Mouse (Mus musculus) heart, embryonic 11.5 days (tissue): ENCODE results near the gene Wapl. TPM values are rescaled to one million over a fixed set of nuclear protein-coding genes. Genes with fewer than 3 reads are reported as not detected.

Experiments
- ATAC-seq: fragments of 200-750 bp; cut with Nextera tagmentation; replicated peaks from 2 replicates; pipeline ENCODE4 v1.8.0; 2017; ENCODE audit warnings: moderate library complexity; ENCODE audit not compliant: insufficient number of reproducible peaks, low FRiP score, low TSS enrichment
- H3K27ac ChIP-seq: fragments of 300-500 bp; sonication (generic); 2 replicates; pipeline ENCODE4 v1.5.1; 2014; ENCODE audit warnings: mild to moderate bottlenecking, low read depth, low read length
- H3K27me3 ChIP-seq: fragments of 300-500 bp; sonication (generic); 2 replicates; pipeline ENCODE4 v1.6.1; 2014; ENCODE audit warnings: mild to moderate bottlenecking, low read length, mixed read lengths; ENCODE audit not compliant: control insufficient read depth, insufficient read depth
- H3K36me3 ChIP-seq: fragments of 300-500 bp; sonication (generic); 2 replicates; pipeline ENCODE4 v1.6.1; 2014; ENCODE audit warnings: mild to moderate bottlenecking, low read length, moderate library complexity, mixed read lengths; ENCODE audit not compliant: control insufficient read depth, insufficient read depth
- H3K4me1 ChIP-seq: fragments of 300-500 bp; sonication (generic); 2 replicates; pipeline ENCODE4 v1.6.1; 2014; ENCODE audit warnings: low read length; ENCODE audit not compliant: control insufficient read depth, insufficient read depth
- H3K4me2 ChIP-seq: fragments of 300-500 bp; sonication (generic); 2 replicates; pipeline ENCODE4 v1.6.1; 2014; ENCODE audit warnings: mild to moderate bottlenecking, moderate library complexity
- H3K4me3 ChIP-seq: fragments of 300-500 bp; sonication (generic); 2 replicates; pipeline ENCODE4 v1.5.1; 2014; ENCODE audit warnings: low read depth, low read length
- H3K9ac ChIP-seq: fragments of 300-500 bp; sonication (generic); 2 replicates; pipeline ENCODE4 v1.6.1; 2014; ENCODE audit warnings: mild to moderate bottlenecking, low read depth, low read length, moderate library complexity
- H3K9me3 ChIP-seq: fragments of 300-500 bp; sonication (generic); replicated peaks from 2 replicates; pipeline ENCODE4 v1.6.1; 2016; ENCODE audit warnings: low read length; ENCODE audit not compliant: control insufficient read depth
- WGBS: fragments of 180-500 bp; shearing (Covaris S2); extraction: QIAGEN DNeasy Blood & Tissue Kit; methylation state at CpG from one replicate; pipeline ENCODE4 v1.1.7; 2014; ENCODE audit not compliant: insufficient replicate concordance; 5-methylcytosine and 5-hydroxymethylcytosine counted together
- polyA plus RNA-seq: library from polyadenylated mRNA; unstranded; fragments of >200 nt; fragmentation: Nextera tagmentation; extraction: Ambion mirVana; gene quantifications from 2 replicates; pipeline ENCODE4 v1.2.1, GENCODE M21; 2014

Wapl gene
- polyA plus RNA-seq, 1 experiment from 2014 or later = 23.7 TPM

DNA sequence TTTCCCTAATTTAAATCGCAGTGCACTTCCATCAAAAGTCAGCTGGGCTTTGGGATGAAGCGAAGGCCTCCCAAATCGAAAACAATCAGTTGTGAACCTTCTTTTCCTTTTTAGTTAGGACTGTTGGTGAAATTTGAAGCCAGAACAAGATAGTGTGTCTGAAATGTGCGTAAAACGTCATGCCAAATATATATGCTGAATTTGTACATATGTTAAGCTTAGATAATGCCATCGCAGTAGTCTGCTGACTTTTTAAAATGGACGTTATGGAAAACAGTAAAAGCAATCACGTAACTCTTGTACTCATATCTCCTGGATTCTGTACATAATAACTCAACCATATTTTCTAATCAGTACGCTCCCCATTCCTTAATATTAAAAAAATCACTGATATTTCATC, 1.2 kb downstream of the Wapl start:
- 22% methylated on average over 9 of the region's 9 CpGs for WGBS
- peaks cover 7% of the 10 kb centered on the region; the same call in 1 of the 2 replicates for H3K4me1 ChIP-seq
- ATAC-seq = no peak
- H3K9ac ChIP-seq = peak overlapping the region; percentile 98
- peak overlapping the region; percentile 99 for H3K4me3 ChIP-seq
- no peaks in the 10 kb centered on the region for H3K36me3 ChIP-seq
- H3K4me2 ChIP-seq = peak overlapping the region; percentile 94
- H3K9me3 ChIP-seq = no peaks in the 10 kb centered on the region
- H3K27ac ChIP-seq = peak overlapping the region; percentile 94
- no peaks in the 10 kb centered on the region for H3K27me3 ChIP-seq

DNA sequence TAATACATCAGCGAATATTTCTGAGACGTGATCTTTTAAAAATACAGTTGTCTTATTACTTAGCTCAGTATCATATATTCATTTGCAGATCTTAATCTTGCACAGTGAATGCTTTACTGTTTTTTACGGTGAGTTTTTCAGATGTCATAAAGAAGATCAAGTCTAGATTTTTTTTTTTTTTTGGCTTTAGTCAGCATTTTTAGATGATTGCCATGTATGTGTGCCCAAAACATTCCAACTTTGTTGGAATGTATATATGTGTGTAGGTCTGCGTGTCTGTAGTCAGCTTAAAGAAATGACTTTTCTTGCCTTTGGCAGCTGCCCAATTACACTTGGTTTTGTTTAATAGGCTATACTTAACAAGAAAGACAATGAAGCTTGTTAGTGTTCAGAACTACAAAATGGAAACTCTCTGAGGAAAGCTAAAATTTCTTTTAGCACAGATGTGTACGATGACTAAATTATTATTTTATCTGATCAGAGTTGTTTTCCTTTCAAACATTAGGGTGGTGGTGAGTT, 1.7 kb downstream of the Wapl start:
- WGBS = 70% methylated on average over 5 of the region's 5 CpGs
- H3K4me1 ChIP-seq = peaks cover 7% of the 10 kb centered on the region; the same call in 1 of the 2 replicates
- H3K4me2 ChIP-seq = peak overlapping the region; percentile 94
- no peaks in the 10 kb centered on the region for H3K27me3 ChIP-seq
- no peaks in the 10 kb centered on the region for H3K36me3 ChIP-seq
- no peaks in the 10 kb centered on the region for H3K9me3 ChIP-seq
- no peak overlapping the region for H3K27ac ChIP-seq
- H3K9ac ChIP-seq = no peak overlapping the region
- H3K4me3 ChIP-seq = peak overlapping the region; percentile 99; the same call in 1 of the 2 replicates
- no peak for ATAC-seq

DNA sequence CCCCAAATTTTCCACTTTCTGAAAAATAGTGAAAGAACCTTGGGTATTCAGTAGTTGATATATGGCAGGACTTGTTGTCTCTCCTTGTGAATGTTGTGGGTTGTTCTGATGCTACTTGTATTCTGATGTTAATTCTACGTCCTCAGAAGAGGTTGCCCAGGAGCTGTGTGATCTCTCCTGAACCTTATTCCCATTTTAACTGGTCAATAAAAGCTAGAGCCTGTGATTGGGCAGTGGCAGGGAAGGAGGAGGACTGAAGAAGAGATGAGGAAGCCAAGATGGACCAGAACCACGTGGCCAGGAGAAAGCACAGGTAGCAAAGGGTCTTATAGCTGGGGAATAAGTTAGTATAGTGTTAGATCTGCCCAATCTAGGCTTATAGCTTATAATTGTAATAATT, 7.1 kb downstream of the Wapl start:
- WGBS = 80% methylated on average over 2 of the region's 2 CpGs
- Histone ChIP-seq H3K27ac (no peak overlapping the region), H3K36me3 (0 out of 2 replicates have a peak, but pooled peaks cover 2% of the 10 kb centered on the region)

DNA sequence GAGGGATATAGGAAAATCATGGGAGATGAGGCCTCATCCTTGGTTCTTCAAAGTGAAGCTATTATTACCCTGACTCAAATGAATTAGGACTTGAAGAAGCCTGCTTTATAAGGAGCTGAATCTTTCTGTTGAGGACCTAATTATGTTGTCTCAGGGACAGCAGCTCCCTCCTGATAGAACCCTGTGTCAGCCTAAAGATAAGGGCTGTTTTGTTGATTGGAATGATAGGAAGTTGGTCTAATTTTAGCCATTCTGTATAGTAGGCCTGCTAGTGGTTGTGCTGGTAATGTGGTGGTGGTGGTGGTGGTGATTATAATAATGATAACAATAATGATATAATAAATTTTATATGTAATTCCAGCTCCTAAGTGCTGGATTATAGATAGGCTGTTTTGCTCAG, 11.3 kb downstream of the Wapl start:
- Histone ChIP-seq H3K9me3 (no peaks in the 10 kb centered on the region), H3K27ac (no peak overlapping the region), H3K36me3 (peaks cover 2% of the 10 kb centered on the region; the same call in 1 of the 2 replicates), H3K27me3 (no peaks in the 10 kb centered on the region), H3K4me3 (no peak overlapping the region), H3K4me1 (peaks cover 4% of the 10 kb centered on the region; the same call in 1 of the 2 replicates), H3K9ac (no peak overlapping the region), H3K4me2 (no peak overlapping the region)
- ATAC-seq = no peak

More for the DNA sequence above, 7.1 kb downstream of the Wapl start:
- H3K4me3 ChIP-seq = no peak overlapping the region
- H3K4me1 ChIP-seq = peaks cover 4% of the 10 kb centered on the region; the same call in 1 of the 2 replicates
- no peak for ATAC-seq
- H3K4me2 ChIP-seq = no peak overlapping the region
- H3K9ac ChIP-seq = no peak overlapping the region
- no peaks in the 10 kb centered on the region for H3K9me3 ChIP-seq
- H3K27me3 ChIP-seq = no peaks in the 10 kb centered on the region

DNA sequence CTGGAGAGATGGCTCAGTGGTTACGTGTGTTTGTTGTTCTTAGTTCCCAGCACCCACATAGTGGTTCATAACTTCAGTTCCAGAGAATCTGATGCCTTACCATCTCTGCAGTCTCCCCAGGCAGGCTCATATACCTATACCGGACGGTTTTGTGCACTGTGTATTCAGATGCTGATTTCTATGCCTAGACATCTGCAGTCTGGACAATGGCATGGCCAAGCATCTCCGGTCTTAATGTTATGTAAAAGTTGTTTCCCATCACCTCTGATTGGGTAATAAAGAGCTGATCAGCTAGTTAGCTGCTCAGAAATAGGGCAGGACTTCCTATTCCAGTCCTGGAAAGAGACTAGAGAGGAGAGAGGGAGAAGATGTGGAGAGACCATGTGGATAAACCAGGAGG, 20.2 kb downstream of the Wapl start:
- peaks cover 7% of the 10 kb centered on the region for H3K36me3 ChIP-seq
- H3K9me3 ChIP-seq = no peaks in the 10 kb centered on the region
- H3K4me2 ChIP-seq = no peak overlapping the region
- H3K27me3 ChIP-seq = no peaks in the 10 kb centered on the region
- ATAC-seq = no peak
- WGBS = 93% methylated on average over 4 of the region's 4 CpGs
- no peak overlapping the region for H3K4me3 ChIP-seq
- no peak overlapping the region for H3K9ac ChIP-seq
- no peaks in the 10 kb centered on the region for H3K4me1 ChIP-seq
- no peak overlapping the region for H3K27ac ChIP-seq

DNA sequence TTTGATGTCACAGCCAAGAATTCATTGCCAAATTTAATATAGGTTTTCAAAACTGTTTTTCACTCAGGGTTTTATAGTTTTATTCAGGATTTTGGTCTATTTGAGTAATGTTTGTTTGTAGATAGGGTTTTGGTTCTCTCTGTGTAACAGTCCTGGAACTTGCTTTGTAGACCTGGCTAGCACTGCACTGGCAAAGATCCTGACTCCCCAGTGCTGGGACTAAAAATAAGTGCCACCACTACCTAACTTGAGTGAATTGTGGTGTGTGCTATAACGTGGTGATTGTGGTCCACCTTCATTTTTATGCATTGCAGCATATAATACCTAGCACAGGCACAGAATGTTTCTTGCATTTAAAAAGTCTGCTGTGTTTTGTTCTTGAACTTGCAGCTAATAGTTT, 23.6 kb downstream of the Wapl start:
- H3K36me3 ChIP-seq = peaks cover 7% of the 10 kb centered on the region
- no peaks in the 10 kb centered on the region for H3K9me3 ChIP-seq
- no peak overlapping the region for H3K9ac ChIP-seq
- H3K4me1 ChIP-seq = no peaks in the 10 kb centered on the region
- no peak for ATAC-seq
- H3K4me3 ChIP-seq = no peak overlapping the region
- no peak overlapping the region for H3K27ac ChIP-seq
- WGBS = 84% methylated on average over 1 of the region's 1 CpGs
- no peak overlapping the region for H3K4me2 ChIP-seq
- no peaks in the 10 kb centered on the region for H3K27me3 ChIP-seq

DNA sequence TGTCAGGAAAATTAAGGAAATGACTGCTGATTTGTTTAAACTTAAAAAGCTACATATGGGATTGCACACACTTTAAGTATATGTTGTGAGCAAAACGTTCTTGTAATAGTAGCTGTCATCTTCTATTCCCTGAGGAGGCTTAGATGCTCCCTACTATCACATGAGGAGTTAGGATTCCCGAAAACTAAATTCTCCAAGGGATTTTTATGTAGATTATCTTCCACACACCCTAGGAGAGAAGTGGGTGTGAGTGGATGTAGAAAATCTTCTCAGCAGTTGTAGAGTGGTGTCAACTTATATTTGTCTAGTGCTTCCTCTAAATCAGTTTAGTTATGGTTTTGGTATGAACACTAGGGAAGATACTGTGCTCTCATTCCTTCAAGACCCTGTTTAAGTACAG, 36.5 kb downstream of the Wapl start:
- H3K27me3 ChIP-seq = no peaks in the 10 kb centered on the region
- 88% methylated on average over 2 of the region's 2 CpGs for WGBS
- no peak overlapping the region for H3K4me2 ChIP-seq
- no peaks in the 10 kb centered on the region for H3K4me1 ChIP-seq
- no peak overlapping the region for H3K27ac ChIP-seq
- H3K4me3 ChIP-seq = no peak overlapping the region
- H3K9ac ChIP-seq = no peak overlapping the region
- H3K36me3 ChIP-seq = peaks cover 7% of the 10 kb centered on the region
- H3K9me3 ChIP-seq = no peaks in the 10 kb centered on the region
- no peak for ATAC-seq

DNA sequence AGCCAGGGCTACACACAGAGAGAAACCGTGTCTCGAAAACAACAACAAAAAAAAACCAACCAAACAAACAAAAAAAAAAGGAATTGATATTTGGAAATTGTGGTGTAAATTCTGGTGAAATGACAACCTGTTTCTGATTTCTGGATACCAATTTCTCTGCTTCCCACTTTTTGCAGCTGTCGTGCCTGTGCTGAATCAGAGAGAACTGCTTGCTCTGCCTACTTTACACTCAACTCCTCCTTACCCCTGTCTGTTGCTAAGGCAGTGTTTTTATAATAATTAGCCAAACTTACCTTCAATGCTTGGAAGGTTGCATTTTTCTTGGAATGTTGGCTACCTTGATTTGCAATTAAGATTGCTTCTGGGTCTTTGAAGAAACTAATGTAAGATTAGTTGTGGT, 38.3 kb downstream of the Wapl start:
- Histone ChIP-seq H3K9ac (no peak overlapping the region), H3K27me3 (no peaks in the 10 kb centered on the region), H3K4me1 (no peaks in the 10 kb centered on the region), H3K4me2 (no peak overlapping the region), H3K9me3 (no peaks in the 10 kb centered on the region), H3K27ac (no peak overlapping the region), H3K4me3 (no peak overlapping the region), H3K36me3 (peaks cover 7% of the 10 kb centered on the region)
- WGBS = 94% methylated on average over 3 of the region's 3 CpGs
- no peak for ATAC-seq

DNA sequence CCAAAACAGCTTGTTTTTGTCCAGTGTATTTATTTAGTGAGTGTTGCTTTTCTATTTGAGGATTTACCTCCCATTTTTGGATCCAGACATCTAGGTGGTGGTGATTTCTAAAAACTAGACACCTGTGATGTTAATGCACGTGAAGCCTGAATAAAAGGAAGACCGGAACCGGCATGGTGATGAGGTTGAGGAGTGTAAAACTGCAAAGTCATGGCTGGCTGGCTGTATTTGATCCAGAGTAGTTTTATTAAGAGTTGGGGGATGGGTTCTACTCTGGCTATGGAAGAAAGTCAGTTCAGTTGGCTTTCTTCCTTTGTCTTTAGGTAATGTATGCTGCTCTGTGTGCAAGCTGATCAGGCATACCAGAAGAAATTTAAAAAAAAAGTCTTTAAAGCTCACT, 39.1 kb downstream of the Wapl start:
- no peak overlapping the region for H3K27ac ChIP-seq
- H3K9me3 ChIP-seq = no peaks in the 10 kb centered on the region
- H3K9ac ChIP-seq = no peak overlapping the region

More for the DNA sequence above, 39.1 kb downstream of the Wapl start:
- Histone ChIP-seq H3K27me3 (no peaks in the 10 kb centered on the region), H3K4me2 (no peak overlapping the region), H3K36me3 (peaks cover 7% of the 10 kb centered on the region), H3K4me3 (no peak overlapping the region), H3K4me1 (no peaks in the 10 kb centered on the region)
- 88% methylated on average over 3 of the region's 3 CpGs for WGBS
- no peak for ATAC-seq
